Mouse (Mus musculus) heart, embryonic 11.5 days (tissue): Measurements from ENCODE around the gene 1700029F12Rik. TPM values are rescaled to one million over a fixed set of nuclear protein-coding genes. Genes with fewer than 3 reads are reported as not detected.

Source experiments
- ATAC-seq: fragments of 200-750 bp; cut with Nextera tagmentation; replicated peaks from 2 replicates; pipeline ENCODE4 v1.8.0; 2017; ENCODE audit warnings: moderate library complexity; ENCODE audit not compliant: insufficient number of reproducible peaks, low FRiP score, low TSS enrichment
- H3K27ac ChIP-seq: fragments of 300-500 bp; sonication (generic); 2 replicates; pipeline ENCODE4 v1.5.1; 2014; ENCODE audit warnings: mild to moderate bottlenecking, low read depth, low read length
- H3K27me3 ChIP-seq: fragments of 300-500 bp; sonication (generic); 2 replicates; pipeline ENCODE4 v1.6.1; 2014; ENCODE audit warnings: mild to moderate bottlenecking, low read length, mixed read lengths; ENCODE audit not compliant: control insufficient read depth, insufficient read depth
- H3K36me3 ChIP-seq: fragments of 300-500 bp; sonication (generic); 2 replicates; pipeline ENCODE4 v1.6.1; 2014; ENCODE audit warnings: mild to moderate bottlenecking, low read length, moderate library complexity, mixed read lengths; ENCODE audit not compliant: control insufficient read depth, insufficient read depth
- H3K4me1 ChIP-seq: fragments of 300-500 bp; sonication (generic); 2 replicates; pipeline ENCODE4 v1.6.1; 2014; ENCODE audit warnings: low read length; ENCODE audit not compliant: control insufficient read depth, insufficient read depth
- H3K4me2 ChIP-seq: fragments of 300-500 bp; sonication (generic); 2 replicates; pipeline ENCODE4 v1.6.1; 2014; ENCODE audit warnings: mild to moderate bottlenecking, moderate library complexity
- H3K4me3 ChIP-seq: fragments of 300-500 bp; sonication (generic); 2 replicates; pipeline ENCODE4 v1.5.1; 2014; ENCODE audit warnings: low read depth, low read length
- H3K9ac ChIP-seq: fragments of 300-500 bp; sonication (generic); 2 replicates; pipeline ENCODE4 v1.6.1; 2014; ENCODE audit warnings: mild to moderate bottlenecking, low read depth, low read length, moderate library complexity
- H3K9me3 ChIP-seq: fragments of 300-500 bp; sonication (generic); replicated peaks from 2 replicates; pipeline ENCODE4 v1.6.1; 2016; ENCODE audit warnings: low read length; ENCODE audit not compliant: control insufficient read depth
- WGBS: fragments of 180-500 bp; shearing (Covaris S2); extraction: QIAGEN DNeasy Blood & Tissue Kit; methylation state at CpG from one replicate; pipeline ENCODE4 v1.1.7; 2014; ENCODE audit not compliant: insufficient replicate concordance; 5-methylcytosine and 5-hydroxymethylcytosine counted together
- polyA plus RNA-seq: library from polyadenylated mRNA; unstranded; fragments of >200 nt; fragmentation: Nextera tagmentation; extraction: Ambion mirVana; gene quantifications from 2 replicates; pipeline ENCODE4 v1.2.1, GENCODE M21; 2014

1700029F12Rik gene
- polyA plus RNA-seq, 1 experiment from 2014 or later = not detected

DNA sequence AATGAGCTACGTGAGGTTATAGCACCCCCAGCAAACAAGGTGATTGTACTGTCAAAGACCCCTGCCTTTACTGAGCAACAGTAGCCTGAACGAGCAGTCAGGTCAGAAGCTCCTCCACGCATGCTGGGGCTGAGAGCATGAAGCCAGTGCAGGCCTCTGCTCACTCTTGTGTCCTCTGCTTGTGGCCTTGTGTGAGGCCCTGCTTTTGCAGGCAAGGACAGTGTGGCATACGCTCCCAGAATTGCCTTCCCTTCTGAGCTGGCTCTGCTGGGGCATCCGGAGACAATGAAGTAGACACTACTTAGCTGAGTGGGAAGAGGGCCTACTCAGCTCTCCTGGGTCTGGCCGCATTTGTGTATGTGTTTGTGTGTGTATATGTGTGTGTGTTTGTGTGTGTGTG is 25.6 kb upstream of the 1700029F12Rik start:
- H3K4me1 ChIP-seq = 0 out of 2 replicates have a peak, but pooled peaks cover 2% of the 10 kb centered on the region
- H3K27ac ChIP-seq = no peak overlapping the region
- no peak overlapping the region for H3K4me2 ChIP-seq
- H3K36me3 ChIP-seq = no peaks in the 10 kb centered on the region
- H3K4me3 ChIP-seq = no peak overlapping the region
- ATAC-seq = no peak
- H3K9me3 ChIP-seq = no peaks in the 10 kb centered on the region
- H3K27me3 ChIP-seq = no peaks in the 10 kb centered on the region
- 84% methylated on average over 6 of the region's 6 CpGs for WGBS
- no peak overlapping the region for H3K9ac ChIP-seq

DNA sequence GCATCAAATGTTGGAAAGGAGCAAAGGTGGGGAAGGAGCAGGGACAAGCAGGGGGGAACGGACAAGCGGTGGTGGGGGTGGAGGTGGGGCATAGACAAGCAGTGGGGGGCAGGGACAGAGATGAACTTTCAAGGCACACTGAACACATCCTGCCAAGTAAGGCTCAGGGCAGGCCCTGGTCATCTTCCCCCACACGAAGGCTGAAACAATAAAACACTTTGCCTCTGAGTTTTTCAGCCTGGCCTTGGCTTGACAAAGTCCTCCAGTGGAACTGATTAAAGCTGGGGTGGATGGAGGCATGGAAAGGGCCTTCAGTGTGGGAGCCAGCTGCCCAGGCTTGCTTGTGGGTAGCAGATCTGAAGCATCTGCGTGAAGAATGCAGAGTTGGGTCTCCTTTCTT is 23.7 kb upstream of the 1700029F12Rik start:
- no peaks in the 10 kb centered on the region for H3K27me3 ChIP-seq
- H3K4me3 ChIP-seq = no peak overlapping the region
- WGBS = 48% methylated on average over 4 of the region's 4 CpGs
- no peaks in the 10 kb centered on the region for H3K4me1 ChIP-seq
- no peak overlapping the region for H3K27ac ChIP-seq
- H3K36me3 ChIP-seq = no peaks in the 10 kb centered on the region
- H3K9me3 ChIP-seq = no peaks in the 10 kb centered on the region
- no peak overlapping the region for H3K9ac ChIP-seq
- no peak overlapping the region for H3K4me2 ChIP-seq
- ATAC-seq = no peak

DNA sequence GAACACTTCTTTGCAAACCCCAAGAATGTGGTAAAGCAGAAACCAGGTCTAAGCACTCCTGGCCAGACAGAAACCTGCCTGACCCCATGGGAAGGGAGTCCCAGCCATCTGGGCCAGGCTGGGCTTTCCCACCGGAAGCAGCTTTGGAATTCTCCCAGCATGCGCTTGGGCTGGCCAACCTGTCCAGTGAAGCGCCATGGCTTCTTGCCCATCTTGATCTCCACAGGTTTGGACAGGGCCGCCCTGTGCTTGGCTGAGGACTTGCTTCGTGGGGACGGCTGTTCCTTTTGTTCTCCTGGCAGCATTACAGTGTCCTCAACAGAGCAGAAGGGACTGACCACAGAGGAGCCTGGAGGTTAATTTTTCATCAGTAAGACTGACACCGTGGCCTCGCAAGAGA is 19.7 kb upstream of the 1700029F12Rik start:
- WGBS = 74% methylated on average over 8 of the region's 8 CpGs
- Histone ChIP-seq H3K9ac (no peak overlapping the region), H3K4me2 (no peak overlapping the region), H3K9me3 (no peaks in the 10 kb centered on the region), H3K27me3 (no peaks in the 10 kb centered on the region), H3K36me3 (no peaks in the 10 kb centered on the region), H3K27ac (no peak overlapping the region), H3K4me1 (no peaks in the 10 kb centered on the region), H3K4me3 (no peak overlapping the region)
- no peak for ATAC-seq

DNA sequence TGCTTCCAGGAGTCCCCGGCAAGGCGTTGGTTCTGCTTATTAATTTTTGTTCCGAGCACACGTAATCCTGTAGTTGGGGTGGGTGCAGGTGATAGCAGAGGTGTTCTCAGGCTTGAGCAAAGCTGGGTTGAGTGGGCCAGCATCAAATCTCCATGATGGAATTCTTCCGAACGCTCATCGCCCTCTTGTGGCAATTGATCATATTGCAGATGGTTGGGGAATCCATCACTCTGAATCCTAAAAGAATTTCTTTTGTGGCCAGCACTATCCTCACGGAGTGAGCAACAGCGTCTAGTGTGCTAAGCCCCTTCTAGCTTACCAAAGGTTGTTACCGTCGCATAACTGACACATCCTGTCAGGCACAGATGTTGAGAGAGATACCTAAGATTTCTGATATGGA is 18.5 kb upstream of the 1700029F12Rik start:
- Histone ChIP-seq H3K27me3 (no peaks in the 10 kb centered on the region), H3K9ac (no peak overlapping the region), H3K9me3 (no peaks in the 10 kb centered on the region), H3K4me1 (no peaks in the 10 kb centered on the region), H3K4me3 (no peak overlapping the region), H3K27ac (no peak overlapping the region), H3K36me3 (no peaks in the 10 kb centered on the region), H3K4me2 (no peak overlapping the region)
- ATAC-seq = no peak
- WGBS = 11% methylated on average over 11 of the region's 11 CpGs

DNA sequence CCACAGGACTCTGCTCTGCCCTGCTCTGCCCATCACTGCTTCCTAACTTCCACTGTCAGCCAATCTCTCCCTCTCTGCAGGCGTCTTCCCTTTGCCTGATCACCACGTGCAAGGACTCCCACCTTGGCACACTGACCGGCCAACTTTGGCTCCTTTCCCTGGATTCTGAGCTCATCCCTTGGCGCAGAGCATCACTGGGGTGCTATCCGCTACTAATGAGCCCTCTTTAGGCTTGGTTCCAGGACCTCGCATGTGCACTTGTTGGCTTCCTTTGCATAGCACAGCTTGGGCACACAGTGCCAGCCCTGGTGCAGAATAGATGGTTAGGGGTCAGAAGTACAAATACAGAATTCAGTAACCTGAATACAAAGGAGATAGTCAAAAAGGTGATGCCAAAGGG is 17.0 kb upstream of the 1700029F12Rik start:
- Histone ChIP-seq H3K9ac (no peak overlapping the region), H3K4me3 (no peak overlapping the region), H3K4me2 (no peak overlapping the region), H3K9me3 (no peaks in the 10 kb centered on the region), H3K4me1 (no peaks in the 10 kb centered on the region), H3K27me3 (no peaks in the 10 kb centered on the region), H3K36me3 (no peaks in the 10 kb centered on the region), H3K27ac (no peak overlapping the region)
- no peak for ATAC-seq
- 71% methylated on average over 6 of the region's 6 CpGs for WGBS

DNA sequence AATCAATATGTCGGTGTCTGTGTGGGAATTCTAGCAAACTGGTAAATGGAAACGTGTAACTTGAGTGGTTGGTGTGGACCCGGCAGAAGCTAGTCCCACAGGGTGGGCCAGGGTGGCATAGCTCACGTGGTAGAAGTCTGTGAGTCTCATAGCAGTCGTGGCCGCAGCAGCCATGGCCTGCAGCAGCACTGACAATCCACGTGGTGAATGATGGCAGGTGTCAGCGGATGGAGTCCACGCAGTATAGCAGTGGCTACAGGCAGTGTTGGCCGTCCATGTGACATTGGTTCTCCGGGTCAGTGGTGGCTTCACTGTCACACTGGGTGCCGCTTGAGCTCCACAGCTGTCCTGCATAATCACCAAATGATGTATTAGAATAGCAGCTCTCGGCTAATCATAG is 4.1 kb downstream of the 1700029F12Rik start:
- Histone ChIP-seq H3K4me1 (no peaks in the 10 kb centered on the region), H3K9ac (no peak overlapping the region), H3K36me3 (no peaks in the 10 kb centered on the region), H3K27me3 (no peaks in the 10 kb centered on the region), H3K27ac (no peak overlapping the region), H3K4me3 (no peak overlapping the region), H3K9me3 (no peaks in the 10 kb centered on the region), H3K4me2 (no peak overlapping the region)
- ATAC-seq = no peak
- 80% methylated on average over 13 of the region's 13 CpGs for WGBS

DNA sequence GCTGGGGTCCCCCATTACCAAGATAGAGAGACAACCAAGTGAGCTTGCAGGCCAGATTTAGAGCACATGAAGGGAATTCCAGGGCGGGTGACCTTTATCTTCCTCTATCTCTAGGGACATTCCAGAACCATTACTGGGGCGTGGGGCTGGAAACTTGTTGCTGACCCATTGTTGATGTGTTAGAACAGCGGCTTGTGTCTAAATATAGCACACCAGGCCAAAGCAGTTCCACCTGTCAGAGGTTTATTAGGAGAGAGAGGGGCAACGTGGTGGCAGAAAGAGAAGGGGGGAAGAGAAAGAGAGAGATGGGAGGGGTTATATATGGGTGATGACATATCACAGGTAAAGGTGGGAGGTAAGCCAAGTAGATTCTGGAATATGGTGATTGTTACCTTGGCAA is 12.3 kb downstream of the 1700029F12Rik start:
- no peak for ATAC-seq
- H3K4me1 ChIP-seq = peaks cover 3% of the 10 kb centered on the region; the same call in 1 of the 2 replicates
- WGBS = 10% methylated on average over 4 of the region's 4 CpGs
- H3K9me3 ChIP-seq = no peaks in the 10 kb centered on the region
- H3K27ac ChIP-seq = no peak overlapping the region
- no peak overlapping the region for H3K9ac ChIP-seq
- H3K36me3 ChIP-seq = no peaks in the 10 kb centered on the region
- no peaks in the 10 kb centered on the region for H3K27me3 ChIP-seq
- no peak overlapping the region for H3K4me2 ChIP-seq
- H3K4me3 ChIP-seq = no peak overlapping the region

DNA sequence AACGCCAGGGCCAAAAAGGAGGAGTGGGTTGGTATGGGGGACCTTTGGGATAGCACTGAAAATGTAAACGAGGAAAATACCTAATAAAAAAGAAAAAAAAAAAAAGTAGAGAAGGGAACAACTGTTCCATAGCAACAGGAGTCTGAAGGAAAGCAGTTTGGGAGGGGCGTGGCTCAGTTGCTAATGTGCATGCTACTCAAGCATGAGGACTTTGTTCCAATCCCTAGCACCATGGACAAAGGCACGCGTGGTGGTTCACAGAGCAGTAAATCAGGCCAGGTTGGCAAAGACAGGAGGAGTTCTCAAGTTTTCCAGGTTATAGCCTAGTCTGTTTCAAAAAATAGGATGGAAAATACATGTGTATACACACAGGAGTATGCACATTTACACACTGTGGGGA is 14.0 kb downstream of the 1700029F12Rik start:
- H3K9ac ChIP-seq = no peak overlapping the region
- H3K9me3 ChIP-seq = no peaks in the 10 kb centered on the region; the same call in 1 of the 2 replicates
- H3K27ac ChIP-seq = no peak overlapping the region
- no peak overlapping the region for H3K4me3 ChIP-seq
- no peaks in the 10 kb centered on the region for H3K27me3 ChIP-seq
- ATAC-seq = no peak
- H3K4me2 ChIP-seq = no peak overlapping the region
- H3K4me1 ChIP-seq = peaks cover 3% of the 10 kb centered on the region; the same call in 1 of the 2 replicates
- H3K36me3 ChIP-seq = no peaks in the 10 kb centered on the region
- 86% methylated on average over 5 of the region's 5 CpGs for WGBS

DNA sequence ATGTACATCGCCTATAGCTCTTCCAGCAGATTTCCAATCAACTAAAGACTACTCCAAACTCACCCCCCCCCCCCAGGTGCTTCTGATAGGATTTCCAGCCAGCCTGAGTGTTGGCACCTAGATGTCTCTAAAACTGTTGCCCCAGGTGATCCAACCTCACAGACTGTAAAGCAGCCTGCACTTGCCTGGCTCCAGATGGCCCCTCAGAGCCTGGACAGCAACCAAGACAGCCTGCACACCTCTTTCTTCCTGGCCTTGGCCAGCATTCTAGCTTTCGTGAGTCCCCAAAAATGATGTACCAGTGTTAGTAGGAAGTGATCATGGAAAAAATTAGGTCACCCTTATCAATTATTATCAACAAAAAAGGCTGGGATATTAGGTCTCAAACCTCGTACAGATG is 16.5 kb downstream of the 1700029F12Rik start:
- Histone ChIP-seq H3K27ac (no peak overlapping the region), H3K9me3 (no peaks in the 10 kb centered on the region; the same call in 1 of the 2 replicates), H3K4me2 (no peak overlapping the region), H3K4me1 (peaks cover 3% of the 10 kb centered on the region; the same call in 1 of the 2 replicates), H3K9ac (no peak overlapping the region), H3K4me3 (no peak overlapping the region), H3K36me3 (no peaks in the 10 kb centered on the region), H3K27me3 (no peaks in the 10 kb centered on the region)
- no peak for ATAC-seq
- 81% methylated on average over 3 of the region's 3 CpGs for WGBS
